Mouse (Mus musculus) lung, postnatal 0 days (tissue): ENCODE measurements around the gene Mmp1b. TPM values are rescaled to one million over a fixed set of nuclear protein-coding genes. Genes with fewer than 3 reads are reported as not detected.

Experiments
- ATAC-seq: fragments of 200-750 bp; cut with Nextera tagmentation; 2 replicates; pipeline ENCODE4 v1.8.0; 2017; ENCODE audit warnings: moderate library complexity
- DNase-seq: peaks from one replicate; pipeline ENCODE4 v3.0.0-alpha.2; 2016; ENCODE audit warnings: low spot score
- H3K27ac ChIP-seq: fragments of 300-500 bp; sonication (generic); 2 replicates; pipeline ENCODE4 v1.5.1; 2014; ENCODE audit warnings: antibody characterized with exemption, mild to moderate bottlenecking, low read length, mixed read lengths
- H3K27me3 ChIP-seq: fragments of 300-500 bp; sonication (generic); replicated peaks from 2 replicates; pipeline ENCODE4 v1.6.1; 2014; ENCODE audit warnings: low read length, mixed read lengths; ENCODE audit not compliant: insufficient read depth
- H3K36me3 ChIP-seq: fragments of 300-500 bp; sonication (generic); 2 replicates; pipeline ENCODE4 v1.6.1; 2014; ENCODE audit warnings: low read length, mixed read lengths; ENCODE audit not compliant: insufficient read depth
- H3K4me1 ChIP-seq: fragments of 300-500 bp; sonication (generic); 2 replicates; pipeline ENCODE4 v1.6.1; 2014; ENCODE audit warnings: antibody characterized with exemption, low read depth, low read length, mixed read lengths; ENCODE audit not compliant: insufficient read depth
- H3K4me2 ChIP-seq: fragments of 300-500 bp; sonication (generic); replicated peaks from 2 replicates; pipeline ENCODE4 v1.6.1; 2014; ENCODE audit warnings: low read depth, mild to moderate bottlenecking, low read length, moderate library complexity, mixed read lengths
- H3K4me3 ChIP-seq: fragments of 300-500 bp; sonication (generic); 2 replicates; pipeline ENCODE4 v1.5.1; 2014; ENCODE audit warnings: low read depth, low read length
- H3K9ac ChIP-seq: fragments of 300-500 bp; sonication (generic); replicated peaks from 2 replicates; pipeline ENCODE4 v1.6.1; 2014; ENCODE audit warnings: low read depth, mild to moderate bottlenecking
- H3K9me3 ChIP-seq: fragments of 300-500 bp; sonication (generic); 2 replicates; pipeline ENCODE4 v1.6.1; 2016; ENCODE audit warnings: low read length, mixed read lengths
- CTCF ChIP-seq: IDR thresholded peaks from 2 replicates; pipeline ENCODE4 v1.5.1; 2016; ENCODE audit warnings: antibody characterized with exemption, mild to moderate bottlenecking
- EP300 ChIP-seq: IDR thresholded peaks from 2 replicates; pipeline ENCODE4 v1.6.1; 2016; ENCODE audit warnings: antibody characterized with exemption, mild to moderate bottlenecking, control low read depth
- WGBS: fragments of 180-500 bp; shearing (Covaris S2); extraction: QIAGEN DNeasy Blood & Tissue Kit; methylation state at CpG from one replicate; pipeline ENCODE4 v1.1.7; 2014; 5-methylcytosine and 5-hydroxymethylcytosine counted together
- polyA plus RNA-seq: library from polyadenylated mRNA; unstranded; fragments of >200 nt; fragmentation: Nextera tagmentation; extraction: Ambion mirVana; gene quantifications from 2 replicates; pipeline ENCODE4 v1.2.1, GENCODE M21; 2015

Mmp1b gene
- polyA plus RNA-seq, 1 experiment from 2014 or later, result not detected

DNA sequence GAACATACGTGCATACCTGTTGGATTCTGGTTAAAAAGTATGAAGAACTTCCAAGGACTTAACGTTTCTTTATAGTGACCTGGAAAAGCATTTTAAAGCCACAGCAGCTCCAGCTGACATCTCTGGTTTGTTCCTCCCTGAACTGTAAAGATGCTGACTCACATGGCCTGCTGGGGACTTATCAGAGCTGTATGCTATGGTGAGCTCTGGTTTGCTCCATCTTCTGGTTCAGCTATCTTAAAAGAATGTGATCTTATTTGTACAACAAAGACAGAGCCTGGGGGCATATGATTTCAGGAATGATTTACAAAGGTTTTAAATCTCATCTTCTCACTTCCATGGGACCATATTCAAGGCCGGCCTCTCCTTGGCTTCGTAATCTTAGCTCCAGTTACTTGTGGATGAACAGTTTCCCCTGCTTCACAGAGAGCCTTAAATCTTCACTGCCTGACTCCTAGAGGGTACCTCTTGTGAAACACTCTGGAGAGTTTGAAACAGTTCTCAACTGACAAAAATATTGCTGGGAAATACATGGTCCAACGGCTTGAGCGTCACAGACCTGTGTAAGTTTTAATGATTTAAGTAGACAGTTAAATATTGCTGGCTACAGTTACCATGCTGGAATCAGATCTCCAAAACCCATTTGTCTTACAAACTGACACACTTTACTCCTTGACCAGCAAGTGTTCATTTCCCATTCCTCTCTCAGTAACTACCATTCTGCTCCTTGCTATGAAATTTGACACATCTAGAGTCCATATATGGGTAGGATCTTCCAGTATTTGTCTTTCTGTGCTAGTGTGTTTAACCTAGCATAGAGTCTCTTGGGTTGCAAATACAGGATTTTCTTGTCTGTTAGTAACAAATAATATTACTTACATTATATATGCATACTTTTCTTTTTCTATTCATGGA lies 51.8 kb downstream of the Mmp1b start:
- DNase-seq (no peak), ATAC-seq (no peak)
- H3K4me1 ChIP-seq, result no peaks in the 10 kb centered on the region
- no peak overlapping the region for H3K4me3 ChIP-seq
- H3K4me2 ChIP-seq, result no peak overlapping the region
- no peak overlapping the region for H3K9ac ChIP-seq
- TF ChIP-seq CTCF (no peak), EP300 (no peak)
- 83% methylated on average over 5 of the region's 6 CpGs for WGBS
- no peak overlapping the region for H3K27ac ChIP-seq
- no peaks in the 10 kb centered on the region for H3K9me3 ChIP-seq
- no peaks in the 10 kb centered on the region for H3K36me3 ChIP-seq
- H3K27me3 ChIP-seq, result no peaks in the 10 kb centered on the region

DNA sequence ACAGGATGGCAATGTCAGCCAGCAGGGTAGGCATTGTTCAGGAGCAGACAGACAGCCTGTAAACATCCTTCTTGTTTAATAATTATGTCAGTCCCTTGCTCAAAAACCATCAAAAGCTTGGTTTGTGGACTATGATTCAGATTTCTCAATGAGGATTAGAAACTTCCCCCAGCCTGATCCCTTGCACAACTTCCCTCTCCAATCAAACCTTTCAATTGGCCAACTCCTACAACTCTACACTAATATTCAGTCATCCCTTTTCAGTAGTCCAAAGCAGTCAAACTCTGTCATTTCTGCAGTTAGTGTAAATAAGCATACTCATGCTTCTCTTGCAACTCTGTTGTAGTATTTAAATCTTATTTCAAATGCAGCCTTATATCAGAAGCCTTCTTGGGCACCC lies 56.0 kb downstream of the Mmp1b start:
- H3K4me1 ChIP-seq, result no peaks in the 10 kb centered on the region
- TF ChIP-seq EP300 (no peak), CTCF (no peak)
- H3K9ac ChIP-seq, result no peak overlapping the region
- no peak overlapping the region for H3K4me3 ChIP-seq
- H3K27ac ChIP-seq, result no peak overlapping the region
- H3K9me3 ChIP-seq, result no peaks in the 10 kb centered on the region
- H3K4me2 ChIP-seq, result no peak overlapping the region
- DNase-seq, result peak; percentile 16
- no peaks in the 10 kb centered on the region for H3K27me3 ChIP-seq
- no peaks in the 10 kb centered on the region for H3K36me3 ChIP-seq
- no peak for ATAC-seq

Other genes starting within 250 kb of the Mmp1b start
- gene Dync2h1, start 203.6 kb downstream of the Mmp1b start, polyA plus RNA-seq, result 7.2 and 9.3 TPM in 2 replicates
- 92.3 and 108 TPM in 2 replicates for gene Dcun1d5, start 203.5 kb downstream of the Mmp1b start, polyA plus RNA-seq
- gene Mmp13, start 115.5 kb downstream of the Mmp1b start, polyA plus RNA-seq, result 0.11 and 0.14 TPM in 2 replicates
- 1.3 and 2.4 TPM in 2 replicates for gene Mmp12, start 43.7 kb downstream of the Mmp1b start, polyA plus RNA-seq
- 0.08 TPM in 1 of 2 replicates, not detected in the other for gene Mmp3, start 57.8 kb upstream of the Mmp1b start, polyA plus RNA-seq
- gene Mmp10, start 114.3 kb upstream of the Mmp1b start, polyA plus RNA-seq, result not detected in 2 replicates
- gene Mmp8, start 170.4 kb upstream of the Mmp1b start, polyA plus RNA-seq, result 5.3 TPM in 2 replicates
- gene Mmp27, start 183.3 kb upstream of the Mmp1b start, polyA plus RNA-seq, result 0.10 and 0.14 TPM in 2 replicates
- gene Mmp20, start 240.2 kb upstream of the Mmp1b start, polyA plus RNA-seq, result not detected in 2 replicates